Mouse (Mus musculus) ES-E14 (cell line): Measurements from ENCODE around the gene Cradd. TPM values are rescaled to one million over a fixed set of nuclear protein-coding genes. Genes with fewer than 3 reads are reported as not detected.

Experiments
- DNase-seq: peaks from one replicate; pipeline ENCODE4 v3.0.0-alpha.2; 2013; ENCODE audit warnings: low read depth, low spot score
- H3K27ac ChIP-seq: 2 replicates; pipeline ENCODE4 v1.5.1; 2012; ENCODE audit warnings: low read depth, mild to moderate bottlenecking, low read length, moderate library complexity, mixed read lengths; ENCODE audit not compliant: poor library complexity, insufficient read depth, severe bottlenecking
- H3K36me3 ChIP-seq: 2 replicates; pipeline ENCODE4 v1.6.1; 2012; ENCODE audit warnings: mild to moderate bottlenecking, low read length, moderate library complexity, mixed read lengths; ENCODE audit not compliant: control insufficient read depth, poor library complexity, insufficient read depth, severe bottlenecking
- H3K4me1 ChIP-seq, 2 experiments: fragments of 150-350 bp in 1 of 2; sonication (generic) in 1 of 2; 2 replicates each; pipeline ENCODE4 v1.6.1; 2012; ENCODE audit warnings: low read length in 2 of 2, mild to moderate bottlenecking in 1 of 2, mixed read lengths in 1 of 2; ENCODE audit not compliant: control insufficient read depth in 2 of 2, insufficient read depth in 2 of 2, poor library complexity in 1 of 2
- H3K4me3 ChIP-seq, 2 experiments: fragments of 150-350 bp in 1 of 2; sonication (generic) in 1 of 2; 2 replicates each; pipeline ENCODE4 v1.5.1; 2012; ENCODE audit warnings: low read length in 2 of 2, low read depth in 1 of 2, mild to moderate bottlenecking in 1 of 2, mixed read lengths in 1 of 2; ENCODE audit not compliant: insufficient read depth in 1 of 2, poor library complexity in 1 of 2, severe bottlenecking in 1 of 2
- H3K9ac ChIP-seq: 2 replicates; pipeline ENCODE4 v1.6.1; 2012; ENCODE audit warnings: low read depth, mild to moderate bottlenecking, low read length, mixed read lengths; ENCODE audit not compliant: poor library complexity, insufficient read depth, severe bottlenecking
- H3K9me3 ChIP-seq: fragments of 150-350 bp; sonication (generic); 2 replicates; pipeline ENCODE4 v1.6.1; 2012; ENCODE audit warnings: low read depth, mild to moderate bottlenecking, low read length; ENCODE audit not compliant: control insufficient read depth, insufficient read depth
- CHD2 ChIP-seq: IDR thresholded peaks from 2 replicates; pipeline ENCODE4 v1.6.1; 2014; ENCODE audit warnings: mild to moderate bottlenecking, low read depth, low read length, inconsistent platforms
- HCFC1 ChIP-seq: IDR thresholded peaks from 2 replicates; pipeline ENCODE4 v1.6.1; 2012; ENCODE audit warnings: low read length, inconsistent platforms, borderline replicate concordance; ENCODE audit not compliant: insufficient read depth
- MAFK ChIP-seq: IDR thresholded peaks from 2 replicates; pipeline ENCODE4 v1.6.1; 2014; ENCODE audit warnings: mild to moderate bottlenecking, low read depth, low read length, inconsistent platforms; ENCODE audit not compliant: insufficient read depth
- ZC3H11A ChIP-seq: IDR thresholded peaks from 2 replicates; pipeline ENCODE4 v1.6.1; 2012; ENCODE audit warnings: low read depth, mild to moderate bottlenecking, inconsistent platforms, low read length, borderline replicate concordance
- ZNF384 ChIP-seq: IDR thresholded peaks from 2 replicates; pipeline ENCODE4 v1.6.1; 2012; ENCODE audit warnings: low read depth, low read length, inconsistent platforms
- in situ Hi-C, 2 experiments: fragments of 600-800 bp; cut with MboI; formaldehyde crosslinking; loops; one replicate each; pipeline ENCODE4 v1.15.1; 2025; ENCODE audit warnings: low sequenced_read_pairs in 2 of 2, inconsistent platforms in 1 of 2; ENCODE audit not compliant: unreplicated experiment in 2 of 2
- total RNA-seq: library from RNA; depleted of rRNA; stranded (reverse); fragments of 300-350 nt; gene quantifications from 2 replicates; pipeline ENCODE4 v1.2.3, GENCODE M21; 2012

Gene Cradd
- total RNA-seq, 1 experiment: 8.4 TPM

GRCm38 (mm10) chr10:95299808-95300133, 24.2 kb downstream of the Cradd start:
- H3K4me3 ChIP-seq: no peak overlapping the region
- TF ChIP-seq ZC3H11A: no peak
- no peak for TF ChIP-seq MAFK
- no peak for TF ChIP-seq ZNF384
- no peak for TF ChIP-seq HCFC1
- TF ChIP-seq CHD2: no peak
- in situ Hi-C loops: loop anchor here in 1 of 2 experiments (25.0 kb wide), 1 partner anchor 312 kb away; no protein-coding TSS in a partner anchor

GRCm38 (mm10) chr10:95299010-95299807, 24.7 kb downstream of the Cradd start:
- DNase-seq: no peak
- Histone ChIP-seq H3K36me3 (peaks cover 2% of the 10 kb centered on the region; the same call in 1 of the 2 replicates), H3K9ac (no peak overlapping the region), H3K9me3 (no peaks in the 10 kb centered on the region), H3K4me1 (peaks cover 3% of the 10 kb centered on the region in 2 experiments; a peak in 1 of 4 replicates), H3K27ac (no peak overlapping the region), H3K4me3 (no peak overlapping the region)
- in situ Hi-C loops: loop anchor here in 1 of 2 experiments (25.0 kb wide), 1 partner anchor 312 kb away; no protein-coding TSS in a partner anchor
- TF ChIP-seq MAFK (no peak), ZC3H11A (no peak), CHD2 (no peak), HCFC1 (no peak), ZNF384 (no peak)

More at GRCm38 (mm10) chr10:95299808-95300133, 24.2 kb downstream of the Cradd start:
- peaks cover 3% of the 10 kb centered on the region in 2 experiments; a peak in 1 of 4 replicates for H3K4me1 ChIP-seq
- no peak overlapping the region for H3K27ac ChIP-seq
- H3K9ac ChIP-seq: no peak overlapping the region
- DNase-seq: no peak
- H3K36me3 ChIP-seq: peaks cover 2% of the 10 kb centered on the region; the same call in 1 of the 2 replicates
- no peaks in the 10 kb centered on the region for H3K9me3 ChIP-seq

DNA sequence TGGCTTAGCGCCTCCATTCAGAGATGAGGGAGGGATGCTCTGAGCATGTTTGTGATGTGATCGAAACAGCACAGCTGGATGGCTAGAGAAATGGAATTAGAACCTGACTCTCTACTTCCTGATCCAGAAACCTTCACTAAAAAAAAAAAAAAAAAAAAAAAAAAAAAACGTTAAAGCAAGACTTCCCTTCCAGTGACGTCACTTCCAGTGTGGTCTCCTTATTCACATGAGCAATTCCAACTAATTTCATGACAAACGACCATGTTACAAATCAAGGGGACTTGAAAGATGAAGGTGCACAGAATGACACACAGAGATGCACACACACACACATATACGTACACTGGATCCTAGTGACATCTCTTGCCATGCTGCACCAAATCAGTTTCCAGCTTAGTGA, 25.4 kb downstream of the Cradd start:
- Histone ChIP-seq H3K4me1 (peaks cover 3% of the 10 kb centered on the region in 2 experiments; a peak in 1 of 4 replicates), H3K4me3 (no peak overlapping the region), H3K36me3 (peaks cover 2% of the 10 kb centered on the region; the same call in 1 of the 2 replicates), H3K9ac (no peak overlapping the region), H3K9me3 (no peaks in the 10 kb centered on the region), H3K27ac (no peak overlapping the region)
- TF ChIP-seq HCFC1: no peak
- no peak; the same call in 1 of the 2 replicates for TF ChIP-seq ZNF384
- no peak for TF ChIP-seq CHD2
- no peak for TF ChIP-seq ZC3H11A
- no peak for TF ChIP-seq MAFK
- in situ Hi-C loops: loop anchor here in 1 of 2 experiments (25.0 kb wide), 1 partner anchor 311 kb away; no protein-coding TSS in a partner anchor
- no peak for DNase-seq

DNA sequence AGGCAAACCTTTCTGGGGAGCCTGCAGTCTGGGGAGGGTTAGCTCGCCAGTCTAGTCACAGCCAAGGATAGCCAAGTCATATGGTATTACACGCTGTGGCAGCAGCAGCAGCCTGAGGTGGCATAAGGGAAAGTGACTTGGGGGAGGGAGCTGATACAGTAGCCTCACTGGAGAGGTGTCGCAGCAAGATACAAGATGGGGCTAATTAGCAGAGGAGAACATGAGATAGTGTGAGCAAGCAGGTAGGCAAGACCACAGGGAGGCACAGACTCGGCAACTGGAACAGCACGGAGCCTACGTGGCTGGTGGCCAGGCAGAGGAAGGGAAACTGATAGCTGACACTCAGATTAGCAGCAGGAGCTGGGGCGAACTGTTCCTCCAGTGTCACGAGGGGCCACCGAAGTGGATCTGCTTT, 26.2 kb downstream of the Cradd start:
- Histone ChIP-seq H3K9ac (no peak overlapping the region), H3K4me3 (no peak overlapping the region), H3K36me3 (peaks cover 2% of the 10 kb centered on the region; the same call in 1 of the 2 replicates), H3K4me1 (0 out of 4 replicates have a peak, but pooled peaks cover 3% of the 10 kb centered on the region in 2 experiments), H3K9me3 (no peaks in the 10 kb centered on the region), H3K27ac (no peak overlapping the region)
- in situ Hi-C loops: loop anchor here in 1 of 2 experiments (25.0 kb wide), 1 partner anchor 310 kb away; no protein-coding TSS in a partner anchor
- TF ChIP-seq HCFC1: no peak
- TF ChIP-seq MAFK: no peak
- no peak for TF ChIP-seq ZC3H11A
- TF ChIP-seq ZNF384: no peak
- TF ChIP-seq CHD2: no peak
- DNase-seq: no peak
